Mouse (Mus musculus) liver, embryonic 13.5 days (tissue): ENCODE results near the gene Top2a. TPM values are rescaled to one million over a fixed set of nuclear protein-coding genes. Genes with fewer than 3 reads are reported as not detected.

Experiments used
- ATAC-seq: fragments of 200-750 bp; cut with Nextera tagmentation; 2 replicates; pipeline ENCODE4 v1.8.0; 2017; ENCODE audit warnings: low read depth, mild to moderate bottlenecking, moderate number of reproducible peaks, moderate library complexity
- DNase-seq: peaks from one replicate; pipeline ENCODE4 v3.0.0; 2022
- H3K27ac ChIP-seq: fragments of 300-500 bp; sonication (generic); 2 replicates; pipeline ENCODE4 v1.5.1; 2015; ENCODE audit warnings: moderate library complexity, mild to moderate bottlenecking, inconsistent platforms
- H3K27me3 ChIP-seq: fragments of 300-500 bp; sonication (generic); 2 replicates; pipeline ENCODE4 v1.6.1; 2015; ENCODE audit warnings: mild to moderate bottlenecking, inconsistent platforms
- H3K36me3 ChIP-seq: fragments of 300-500 bp; sonication (generic); 2 replicates; pipeline ENCODE4 v1.6.1; 2015; ENCODE audit warnings: mild to moderate bottlenecking, inconsistent platforms
- H3K4me1 ChIP-seq: fragments of 300-500 bp; sonication (generic); replicated peaks from 2 replicates; pipeline ENCODE4 v1.6.1; 2015; ENCODE audit warnings: inconsistent platforms
- H3K4me2 ChIP-seq: fragments of 300-500 bp; sonication (generic); 2 replicates; pipeline ENCODE4 v1.6.1; 2015; ENCODE audit warnings: inconsistent platforms, mild to moderate bottlenecking, moderate library complexity
- H3K4me3 ChIP-seq: fragments of 300-500 bp; sonication (generic); replicated peaks from 2 replicates; pipeline ENCODE4 v1.5.1; 2015; ENCODE audit warnings: mild to moderate bottlenecking, inconsistent platforms
- H3K9ac ChIP-seq: fragments of 300-500 bp; sonication (generic); 2 replicates; pipeline ENCODE4 v1.6.1; 2015; ENCODE audit warnings: mild to moderate bottlenecking, inconsistent platforms
- H3K9me3 ChIP-seq: fragments of 300-500 bp; sonication (generic); replicated peaks from 2 replicates; pipeline ENCODE4 v1.6.1; 2016; ENCODE audit warnings: inconsistent platforms
- WGBS: fragments of 180-500 bp; shearing (Covaris S2); methylation state at CpG from one replicate; pipeline ENCODE4 v1.1.7; 2015; ENCODE audit not compliant: insufficient replicate concordance; 5-methylcytosine and 5-hydroxymethylcytosine counted together
- polyA plus RNA-seq: library from polyadenylated mRNA; unstranded; fragments of >200 nt; fragmentation: Nextera tagmentation; extraction: Ambion mirVana; gene quantifications from 2 replicates; pipeline ENCODE4 v1.2.1, GENCODE M21; 2015

Top2a gene
- polyA plus RNA-seq, 1 experiment from 2014 or later = 208 TPM

- Histone ChIP-seq H3K36me3 (no peaks in the 10 kb centered on the region; the same call in 1 of the 2 replicates), H3K9me3 (no peaks in the 10 kb centered on the region), H3K27me3 (peaks cover 60% of the 10 kb centered on the region), H3K4me3 (peak within 1 kb of the TSS; percentile 65), H3K9ac (peak within 1 kb of the TSS; percentile 73), H3K4me2 (peak within 1 kb of the TSS; percentile 63), H3K4me1 (peaks cover 59% of the 10 kb centered on the region), H3K27ac (peak within 1 kb of the TSS; percentile 78)
- DNase-seq = no peak
- peak; percentile 24; the same call in 1 of the 2 replicates for ATAC-seq
- under 1% methylated on average over 61 of the region's 63 CpGs for WGBS
Observed at GRCm38 (mm10) chr11:99041051-99041729, 17.2 kb upstream of the Top2a start, which contains the start of gene Igfbp4. TSS of gene Igfbp4 (plus strand) at chr11:99041244.

DNA sequence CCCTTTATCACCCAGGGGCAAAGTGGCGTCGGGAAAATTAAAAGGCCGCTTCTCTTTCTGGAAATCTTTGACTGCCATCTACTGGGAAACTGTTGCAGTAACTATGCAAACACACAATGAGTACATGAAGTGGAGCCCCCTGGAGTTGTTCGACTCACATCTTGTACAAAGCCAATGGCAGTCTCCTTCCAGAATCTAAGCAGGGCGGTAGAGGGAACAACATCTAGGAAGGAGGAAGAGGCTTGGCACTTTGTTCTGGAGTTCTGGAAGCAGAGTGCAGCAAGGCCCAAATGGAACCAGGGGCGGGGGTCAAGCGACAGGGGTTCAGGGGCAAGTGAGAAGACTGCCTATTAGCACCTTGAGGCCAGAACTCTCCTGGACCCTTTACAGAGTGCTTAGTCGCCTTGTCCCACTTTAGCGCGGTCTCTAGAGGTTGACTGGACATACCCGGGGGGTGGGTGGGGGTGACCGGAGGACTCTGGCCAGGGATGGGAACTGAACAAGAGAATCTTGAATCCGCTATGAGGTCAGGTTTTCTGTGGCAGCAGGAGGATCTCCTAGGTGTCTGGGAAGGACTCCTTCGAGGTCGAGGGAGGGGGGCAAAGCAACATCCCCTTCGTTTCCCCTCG lies 16.5 kb upstream of the Top2a start:
- no peaks in the 10 kb centered on the region for H3K9me3 ChIP-seq
- peaks cover 57% of the 10 kb centered on the region for H3K4me1 ChIP-seq
- 1% methylated on average over 17 of the region's 17 CpGs for WGBS
- DNase-seq (no peak), ATAC-seq (no peak)
- H3K4me2 ChIP-seq = peak overlapping the region; percentile 63
- peak overlapping the region; percentile 78 for H3K27ac ChIP-seq
- H3K36me3 ChIP-seq = no peaks in the 10 kb centered on the region; the same call in 1 of the 2 replicates
- H3K27me3 ChIP-seq = peaks cover 60% of the 10 kb centered on the region
- H3K9ac ChIP-seq = peak overlapping the region; percentile 73
- peak overlapping the region; percentile 65 for H3K4me3 ChIP-seq

GRCm38 (mm10) chr11:99039782-99040181 lies 15.8 kb upstream of the Top2a start:
- Histone ChIP-seq H3K4me3 (peak overlapping the region; percentile 65), H3K27me3 (peaks cover 60% of the 10 kb centered on the region), H3K9me3 (no peaks in the 10 kb centered on the region), H3K36me3 (no peaks in the 10 kb centered on the region; the same call in 1 of the 2 replicates), H3K4me2 (peak overlapping the region; percentile 63), H3K9ac (no peak overlapping the region), H3K27ac (no peak overlapping the region), H3K4me1 (peaks cover 52% of the 10 kb centered on the region)
- WGBS = under 1% methylated on average over 15 of the region's 15 CpGs
- DNase-seq (peak; percentile 45), ATAC-seq (peak; percentile 37)

DNA sequence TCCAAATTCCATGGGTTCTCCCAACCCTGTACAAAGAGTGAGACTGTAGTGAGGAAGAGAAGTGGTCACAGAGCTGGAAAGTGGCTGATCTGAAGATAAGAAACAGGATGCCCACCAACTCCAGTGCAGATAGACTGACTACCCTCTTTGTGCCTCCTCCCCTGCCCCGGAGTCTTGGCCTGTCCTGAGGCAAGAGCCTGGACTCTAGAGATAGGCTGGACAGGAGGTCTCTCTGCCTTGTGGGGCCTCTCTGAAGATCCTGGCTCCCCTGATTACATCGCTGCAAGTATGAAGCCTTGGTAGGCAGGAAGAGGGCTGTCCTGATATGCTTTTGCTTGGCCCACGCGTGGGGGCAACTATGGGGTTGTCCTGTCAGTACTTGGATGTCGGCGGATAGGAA lies 12.3 kb upstream of the Top2a start:
- 8% methylated on average over 6 of the region's 6 CpGs for WGBS
- Histone ChIP-seq H3K4me1 (peaks cover 25% of the 10 kb centered on the region), H3K4me2 (no peak overlapping the region), H3K27ac (no peak overlapping the region), H3K36me3 (no peaks in the 10 kb centered on the region), H3K9me3 (no peaks in the 10 kb centered on the region), H3K27me3 (peaks cover 31% of the 10 kb centered on the region), H3K9ac (no peak overlapping the region), H3K4me3 (no peak overlapping the region)
- DNase-seq (no peak), ATAC-seq (no peak)

DNA sequence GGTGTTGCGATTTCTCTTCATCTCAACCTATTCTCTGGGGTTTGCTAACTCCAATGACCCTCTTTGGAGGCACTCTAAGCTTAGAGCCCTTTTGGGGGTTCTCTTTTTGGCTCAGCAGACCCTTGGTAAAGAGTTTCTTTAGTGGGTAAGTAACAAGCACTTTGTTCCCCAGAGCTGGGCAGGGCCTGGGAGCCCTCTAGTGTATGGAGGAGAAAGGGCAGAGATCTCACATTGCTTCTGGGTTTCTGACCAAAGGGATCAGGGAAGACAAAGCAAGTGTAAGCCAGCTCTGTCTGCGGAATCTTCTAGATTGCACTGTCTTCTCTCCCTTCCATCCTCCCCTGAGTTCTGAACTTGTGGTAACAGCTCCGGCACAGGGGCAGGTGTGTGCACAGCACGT lies 11.4 kb upstream of the Top2a start:
- H3K4me2 ChIP-seq = no peak overlapping the region
- 51% methylated on average over 4 of the region's 4 CpGs for WGBS
- DNase-seq (no peak), ATAC-seq (no peak)
- H3K4me3 ChIP-seq = no peak overlapping the region
- H3K9me3 ChIP-seq = no peaks in the 10 kb centered on the region
- no peak overlapping the region for H3K9ac ChIP-seq
- no peaks in the 10 kb centered on the region for H3K36me3 ChIP-seq
- no peak overlapping the region for H3K27ac ChIP-seq
- peaks cover 22% of the 10 kb centered on the region for H3K27me3 ChIP-seq
- peaks cover 16% of the 10 kb centered on the region for H3K4me1 ChIP-seq

GRCm38 (mm10) chr11:99026899-99027440 lies 3.0 kb upstream of the Top2a start:
- H3K27me3 ChIP-seq = no peaks in the 10 kb centered on the region
- H3K36me3 ChIP-seq = peaks cover 11% of the 10 kb centered on the region
- peaks cover 22% of the 10 kb centered on the region for H3K4me1 ChIP-seq
- no peak overlapping the region for H3K4me3 ChIP-seq
- no peaks in the 10 kb centered on the region for H3K9me3 ChIP-seq
- H3K27ac ChIP-seq = no peak overlapping the region
- no peak overlapping the region for H3K9ac ChIP-seq
- no peak overlapping the region for H3K4me2 ChIP-seq
- WGBS = 61% methylated on average over 12 of the region's 12 CpGs
- no peak for DNase-seq
- ATAC-seq = no peak

DNA sequence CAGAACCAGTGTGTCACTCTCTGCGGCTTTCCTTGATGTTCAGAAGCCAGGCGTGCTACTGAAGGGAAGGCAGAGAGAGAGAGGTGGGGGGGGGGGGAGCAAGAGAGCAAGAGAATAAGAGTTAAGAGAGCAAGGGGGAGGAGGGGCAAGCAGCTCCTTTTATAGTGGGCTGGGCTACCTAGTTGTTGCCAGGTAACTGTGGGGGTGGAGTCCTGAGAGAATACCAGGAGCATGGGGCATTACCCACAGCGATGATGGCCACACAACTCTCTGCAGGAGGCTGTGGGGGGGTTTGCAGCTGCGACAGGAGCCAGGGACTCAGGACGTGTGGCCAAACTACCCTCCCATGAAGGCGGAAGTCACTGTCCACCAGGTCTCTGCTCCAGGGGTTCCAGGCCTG lies 1.9 kb upstream of the Top2a start:
- Histone ChIP-seq H3K36me3 (peaks cover 22% of the 10 kb centered on the region), H3K9me3 (no peaks in the 10 kb centered on the region), H3K9ac (no peak overlapping the region; the same call in 1 of the 2 replicates), H3K27me3 (no peaks in the 10 kb centered on the region), H3K4me1 (peaks cover 33% of the 10 kb centered on the region), H3K4me2 (no peak overlapping the region), H3K27ac (no peak overlapping the region), H3K4me3 (no peak overlapping the region)
- no peak for ATAC-seq
- WGBS = 85% methylated on average over 6 of the region's 6 CpGs
- no peak for DNase-seq

DNA sequence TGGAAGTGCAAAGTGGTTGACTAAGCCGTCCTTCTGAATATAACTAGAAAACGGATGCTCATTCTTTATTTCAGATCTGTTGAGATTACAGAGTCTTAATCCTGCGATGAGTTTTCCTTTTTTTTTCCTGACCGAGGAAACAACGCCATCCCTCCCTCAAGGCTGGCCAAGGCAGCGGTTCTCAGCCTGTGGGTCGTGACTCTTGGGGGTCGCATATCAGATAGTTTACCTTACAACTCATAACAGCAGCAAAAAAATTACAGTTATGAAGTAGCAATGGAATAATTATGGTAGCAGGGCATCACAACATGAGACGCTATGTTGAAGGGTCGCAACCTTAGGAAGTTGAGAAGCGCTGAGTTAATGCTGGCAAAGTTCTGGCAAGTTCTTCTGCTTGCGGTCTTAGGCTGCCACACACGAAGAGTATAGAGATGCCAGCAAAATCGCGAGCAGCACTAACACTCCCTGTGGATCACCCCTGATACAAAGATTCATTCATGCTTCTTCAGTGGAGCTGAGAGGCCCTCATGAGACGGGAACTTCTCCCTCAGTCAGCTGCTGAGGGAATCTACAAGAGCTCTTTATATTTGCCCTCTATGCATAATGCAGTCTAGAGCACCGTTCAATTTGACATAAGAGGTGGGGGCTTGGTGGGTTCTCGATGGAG lies 612 bp upstream of the Top2a start:
- peak overlapping the region; percentile 48 for H3K4me3 ChIP-seq
- DNase-seq (no peak), ATAC-seq (peak; percentile 1; the same call in 1 of the 2 replicates)
- H3K4me1 ChIP-seq = peaks cover 44% of the 10 kb centered on the region
- peak overlapping the region; percentile 22; the same call in 1 of the 2 replicates for H3K27ac ChIP-seq
- H3K4me2 ChIP-seq = peak overlapping the region; percentile 61
- no peaks in the 10 kb centered on the region for H3K27me3 ChIP-seq
- H3K9me3 ChIP-seq = no peaks in the 10 kb centered on the region
- H3K36me3 ChIP-seq = peaks cover 35% of the 10 kb centered on the region
- WGBS = 40% methylated on average over 18 of the region's 18 CpGs
- peak overlapping the region; percentile 46 for H3K9ac ChIP-seq

DNA sequence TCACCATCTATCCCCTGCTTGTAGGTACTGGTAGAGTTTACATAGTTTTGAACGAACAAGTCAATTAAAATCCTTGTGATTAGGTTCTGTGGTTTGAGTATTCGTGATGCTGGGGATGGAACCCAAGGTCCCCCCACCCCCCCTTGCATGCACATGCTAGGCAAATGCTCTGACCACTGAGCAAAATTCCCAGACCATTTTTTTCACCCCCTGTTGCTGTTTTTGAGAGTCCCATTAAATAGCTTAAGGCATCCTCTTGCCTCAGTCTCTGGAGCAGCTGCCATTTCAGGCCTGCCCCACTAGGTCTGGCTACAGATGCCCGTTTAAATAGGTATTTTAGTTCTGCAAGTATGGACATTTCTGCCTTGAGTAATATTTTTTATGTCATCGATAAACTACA lies 895 bp downstream of the Top2a start:
- DNase-seq (no peak), ATAC-seq (no peak)
- Histone ChIP-seq H3K9ac (peak overlapping the region; percentile 92), H3K4me1 (peaks cover 47% of the 10 kb centered on the region), H3K36me3 (peaks cover 50% of the 10 kb centered on the region), H3K27ac (peak overlapping the region; percentile 82), H3K27me3 (no peaks in the 10 kb centered on the region), H3K4me3 (peak overlapping the region; percentile 78), H3K4me2 (peak overlapping the region; percentile 80), H3K9me3 (no peaks in the 10 kb centered on the region)
- WGBS = 2% methylated on average over 4 of the region's 4 CpGs

- no peak for DNase-seq
- Histone ChIP-seq H3K9ac (peak overlapping the region; percentile 92), H3K36me3 (peaks cover 56% of the 10 kb centered on the region), H3K27me3 (no peaks in the 10 kb centered on the region), H3K27ac (peak overlapping the region; percentile 19; the same call in 1 of the 2 replicates), H3K4me2 (peak overlapping the region; percentile 80), H3K4me3 (peak overlapping the region; percentile 78), H3K9me3 (no peaks in the 10 kb centered on the region), H3K4me1 (peaks cover 47% of the 10 kb centered on the region)
- 72% methylated on average over 5 of the region's 5 CpGs for WGBS
- ATAC-seq = no peak
Observed at GRCm38 (mm10) chr11:99022384-99022933, 1.5 kb downstream of the Top2a start.

- DNase-seq (no peak), ATAC-seq (no peak)
- Histone ChIP-seq H3K4me3 (no peak overlapping the region), H3K9me3 (no peaks in the 10 kb centered on the region), H3K27ac (no peak overlapping the region), H3K4me2 (peak overlapping the region; percentile 10), H3K9ac (no peak overlapping the region), H3K36me3 (peaks cover 82% of the 10 kb centered on the region), H3K27me3 (no peaks in the 10 kb centered on the region), H3K4me1 (peaks cover 36% of the 10 kb centered on the region)
- 92% methylated on average over 6 of the region's 6 CpGs for WGBS
Observed at GRCm38 (mm10) chr11:99019844-99020243, 4.1 kb downstream of the Top2a start.
